Mouse (Mus musculus): ENCODE data around the gene Herc4. TPM values are rescaled to one million over a fixed set of nuclear protein-coding genes. Genes with fewer than 3 reads are reported as not detected.
A peak's percentile ranks its signal among the peaks of the same experiment; 100 is the strongest.
"Not testable (repeated sequence)": the region's sequence is repeated elsewhere in the genome, so short reads cannot be mapped to it uniquely, and the experiment has no call there.

Herc4 gene
- polyA plus RNA-seq, 1 experiment from 2014 or later, result 29.5 TPM

GRCm38 (mm10) chr10:63337951-63338836 is 94.6 kb downstream of the Herc4 start:
- peak; percentile 88 for ATAC-seq (replicated peaks)
- Histone ChIP-seq H3K27ac (peak overlapping the region; percentile 94), H3K36me3 (replicated peaks) (no peaks in the 10 kb centered on the region), H3K27me3 (replicated peaks) (no peaks in the 10 kb centered on the region), H3K4me1 (peaks cover 25% of the 10 kb centered on the region), H3K4me3 (peak overlapping the region; percentile 90), H3K9ac (peak overlapping the region; percentile 91), H3K4me2 (peak overlapping the region; percentile 85), H3K9me3 (no peaks in the 10 kb centered on the region)
- WGBS, result 2% methylated on average over 77 of the region's 113 CpGs

GRCm38 (mm10) chr10:63338914-63339643 is 95.5 kb downstream of the Herc4 start:
- Histone ChIP-seq H3K27ac (peak overlapping the region; percentile 94), H3K27me3 (replicated peaks) (no peaks in the 10 kb centered on the region), H3K9ac (peak overlapping the region; percentile 91), H3K9me3 (no peaks in the 10 kb centered on the region), H3K36me3 (replicated peaks) (no peaks in the 10 kb centered on the region), H3K4me1 (peaks cover 25% of the 10 kb centered on the region), H3K4me3 (peak overlapping the region; percentile 90), H3K4me2 (peak overlapping the region; percentile 85)
- ATAC-seq (replicated peaks), result peak; percentile 97
- 2% methylated on average over 72 of the region's 74 CpGs for WGBS

DNA sequence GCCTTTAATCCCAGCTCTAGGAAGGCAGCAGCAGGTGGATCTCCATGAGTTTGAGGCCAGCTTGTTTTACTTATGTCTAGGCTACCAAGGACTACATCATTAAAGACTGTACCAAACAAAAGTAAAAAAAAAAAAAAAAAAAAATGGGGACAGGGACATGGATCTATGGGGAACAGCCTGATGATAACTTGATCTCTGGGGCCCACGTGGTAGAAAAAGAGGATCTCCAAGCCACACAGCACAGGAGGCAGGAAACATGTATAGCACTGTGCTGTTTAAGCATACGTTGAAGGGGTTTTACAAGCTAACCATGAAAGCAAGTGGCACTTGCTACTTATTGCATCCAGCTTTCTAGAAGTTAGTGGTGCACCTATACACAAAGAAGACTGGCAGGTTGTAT is 97.7 kb downstream of the Herc4 start:
- Histone ChIP-seq H3K4me1 (peaks cover 20% of the 10 kb centered on the region), H3K27me3 (replicated peaks) (no peaks in the 10 kb centered on the region), H3K27ac (no peak overlapping the region), H3K4me2 (no peak overlapping the region), H3K9me3 (no peaks in the 10 kb centered on the region), H3K9ac (no peak overlapping the region), H3K36me3 (replicated peaks) (no peaks in the 10 kb centered on the region), H3K4me3 (no peak overlapping the region)
- 83% methylated on average over 2 of the region's 2 CpGs for WGBS
- no peak for ATAC-seq (replicated peaks)

DNA sequence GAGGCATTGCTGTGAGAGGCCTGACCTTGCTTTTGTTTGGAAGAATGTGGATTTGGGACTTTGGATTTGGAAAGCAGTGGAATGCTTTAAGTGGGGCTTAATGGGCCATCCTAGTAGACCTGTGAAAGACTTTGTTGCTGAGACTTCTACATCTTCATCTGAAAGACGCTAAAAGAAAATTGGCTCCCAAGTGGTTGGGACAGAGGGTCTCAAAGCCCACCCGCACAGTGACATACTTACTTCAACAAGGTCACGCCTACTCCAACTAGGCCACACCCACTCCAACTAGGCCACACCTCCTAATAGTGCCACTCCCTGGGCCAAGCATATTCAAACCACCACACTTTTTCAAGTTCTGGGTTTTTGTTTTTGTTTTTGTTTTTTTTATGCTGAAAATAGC is 101.1 kb downstream of the Herc4 start:
- no peak for ATAC-seq (replicated peaks)
- H3K4me2 ChIP-seq, result no peak overlapping the region
- no peaks in the 10 kb centered on the region for H3K9me3 ChIP-seq
- H3K27ac ChIP-seq, result no peak overlapping the region
- no peaks in the 10 kb centered on the region for H3K36me3 ChIP-seq (replicated peaks)
- H3K4me1 ChIP-seq, result no peaks in the 10 kb centered on the region
- 92% methylated on average over 3 of the region's 3 CpGs for WGBS
- no peak overlapping the region for H3K4me3 ChIP-seq
- H3K9ac ChIP-seq, result no peak overlapping the region
- no peaks in the 10 kb centered on the region for H3K27me3 ChIP-seq (replicated peaks)

- no peak for ATAC-seq (replicated peaks)
- Histone ChIP-seq H3K4me1 (no peaks in the 10 kb centered on the region), H3K36me3 (replicated peaks) (no peaks in the 10 kb centered on the region), H3K27me3 (replicated peaks) (no peaks in the 10 kb centered on the region), H3K4me3 (no peak overlapping the region), H3K9me3 (no peaks in the 10 kb centered on the region), H3K27ac (no peak overlapping the region), H3K9ac (no peak overlapping the region), H3K4me2 (no peak overlapping the region)
- WGBS, result 38% methylated on average over 3 of the region's 3 CpGs
Observed at GRCm38 (mm10) chr10:63348291-63348690, 104.7 kb downstream of the Herc4 start.

- no peaks in the 10 kb centered on the region for H3K27me3 ChIP-seq (replicated peaks)
- no peak overlapping the region for H3K9ac ChIP-seq
- no peak overlapping the region for H3K4me3 ChIP-seq
- no peaks in the 10 kb centered on the region for H3K36me3 ChIP-seq (replicated peaks)
- H3K27ac ChIP-seq, result no peak overlapping the region
- no peaks in the 10 kb centered on the region for H3K4me1 ChIP-seq
- no peaks in the 10 kb centered on the region for H3K9me3 ChIP-seq
- no peak for ATAC-seq (replicated peaks)
- 91% methylated on average over 7 of the region's 7 CpGs for WGBS
- H3K4me2 ChIP-seq, result no peak overlapping the region
Observed at GRCm38 (mm10) chr10:63350666-63351065, 107.1 kb downstream of the Herc4 start.

DNA sequence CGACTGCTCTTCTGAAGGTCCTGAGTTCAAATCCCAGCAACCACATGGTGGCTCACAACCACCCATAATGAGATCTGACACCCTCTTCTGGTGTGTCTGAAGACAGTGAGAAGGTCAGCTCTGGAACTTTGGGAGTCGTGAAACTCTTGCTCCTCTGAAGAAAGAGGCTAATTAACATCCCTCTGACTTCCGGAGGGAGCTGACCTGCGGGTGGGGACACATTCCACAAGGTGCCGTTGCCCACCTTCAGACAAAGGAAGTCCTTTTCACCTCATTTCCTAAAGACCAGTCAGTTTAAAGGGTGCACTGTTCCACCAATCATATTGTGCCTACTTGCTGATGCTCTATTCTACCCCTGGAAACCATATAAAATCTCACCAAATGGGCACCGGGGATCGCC is 107.5 kb downstream of the Herc4 start:
- H3K27ac ChIP-seq; H3K27me3 ChIP-seq (replicated peaks); H3K4me1 ChIP-seq; ATAC-seq (replicated peaks); H3K4me2 ChIP-seq; H3K36me3 ChIP-seq (replicated peaks); H3K9ac ChIP-seq; H3K9me3 ChIP-seq; H3K4me3 ChIP-seq: not testable (repeated sequence)
- 92% methylated on average over 7 of the region's 7 CpGs for WGBS

DNA sequence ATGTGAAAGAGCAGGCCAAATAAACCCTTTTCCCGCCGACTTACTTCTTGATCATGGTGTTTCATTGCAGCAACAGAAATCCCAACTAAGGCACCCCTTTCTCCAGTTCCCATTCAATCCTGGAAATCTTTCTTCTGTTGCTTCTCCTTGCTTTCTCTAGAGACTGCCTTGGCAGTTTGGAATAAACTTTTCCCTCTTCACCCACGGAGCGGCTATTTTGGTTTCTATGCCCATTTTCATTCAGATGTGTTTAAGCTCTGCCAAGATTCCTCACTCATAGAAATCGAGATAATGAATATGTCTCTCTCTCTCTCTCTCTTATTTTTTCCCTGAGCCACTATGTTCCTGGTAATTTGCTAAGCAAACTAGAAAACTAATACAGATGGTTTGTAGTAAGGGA is 108.5 kb downstream of the Herc4 start:
- no peak for ATAC-seq (replicated peaks)
- H3K36me3 ChIP-seq (replicated peaks), result no peaks in the 10 kb centered on the region
- H3K4me2 ChIP-seq, result no peak overlapping the region
- no peak overlapping the region for H3K9ac ChIP-seq
- H3K9me3 ChIP-seq, result no peaks in the 10 kb centered on the region
- H3K4me1 ChIP-seq, result no peaks in the 10 kb centered on the region
- no peaks in the 10 kb centered on the region for H3K27me3 ChIP-seq (replicated peaks)
- 77% methylated on average over 5 of the region's 5 CpGs for WGBS
- H3K4me3 ChIP-seq, result no peak overlapping the region
- no peak overlapping the region for H3K27ac ChIP-seq

DNA sequence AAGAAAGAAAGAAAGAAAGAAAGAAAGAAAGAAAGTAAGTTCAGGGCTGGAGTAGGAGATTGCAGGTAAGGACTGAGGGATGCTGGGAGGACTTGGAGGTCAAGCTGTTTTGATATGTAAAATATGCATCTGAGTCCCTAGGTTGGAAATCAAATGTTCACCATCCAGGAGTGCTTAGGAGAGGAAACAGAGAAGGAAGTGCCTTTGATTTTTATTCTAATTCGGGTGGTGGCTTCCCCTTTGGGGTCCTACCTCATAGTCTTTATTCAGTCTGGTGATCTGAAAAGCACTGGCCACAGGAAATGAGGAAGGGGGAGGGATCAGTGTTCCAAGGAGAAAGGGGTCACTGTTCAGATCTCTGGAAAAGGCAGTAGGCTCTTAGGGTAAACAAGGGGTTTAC is 116.9 kb downstream of the Herc4 start:
- Histone ChIP-seq H3K4me2 (no peak overlapping the region), H3K4me1 (no peaks in the 10 kb centered on the region), H3K27ac (no peak overlapping the region), H3K9ac (no peak overlapping the region), H3K9me3 (no peaks in the 10 kb centered on the region), H3K4me3 (no peak overlapping the region), H3K36me3 (replicated peaks) (no peaks in the 10 kb centered on the region), H3K27me3 (replicated peaks) (no peaks in the 10 kb centered on the region)
- no peak for ATAC-seq (replicated peaks)
- 72% methylated on average over 1 of the region's 1 CpGs for WGBS

GRCm38 (mm10) chr10:63365918-63366455 is 122.4 kb downstream of the Herc4 start:
- H3K36me3 ChIP-seq (replicated peaks), result no peaks in the 10 kb centered on the region
- no peak overlapping the region for H3K4me2 ChIP-seq
- no peaks in the 10 kb centered on the region for H3K4me1 ChIP-seq
- H3K9me3 ChIP-seq, result no peaks in the 10 kb centered on the region
- H3K27me3 ChIP-seq (replicated peaks), result no peaks in the 10 kb centered on the region
- ATAC-seq (replicated peaks), result no peak
- H3K9ac ChIP-seq, result no peak overlapping the region
- 56% methylated on average over 7 of the region's 7 CpGs for WGBS
- no peak overlapping the region for H3K27ac ChIP-seq
- no peak overlapping the region for H3K4me3 ChIP-seq

GRCm38 (mm10) chr10:63367386-63367785 is 123.8 kb downstream of the Herc4 start:
- Histone ChIP-seq H3K4me3 (no peak overlapping the region), H3K4me2 (no peak overlapping the region), H3K36me3 (replicated peaks) (no peaks in the 10 kb centered on the region), H3K4me1 (no peaks in the 10 kb centered on the region), H3K27me3 (replicated peaks) (no peaks in the 10 kb centered on the region), H3K27ac (no peak overlapping the region), H3K9me3 (no peaks in the 10 kb centered on the region), H3K9ac (no peak overlapping the region)
- ATAC-seq (replicated peaks), result no peak
- WGBS, result 83% methylated on average over 6 of the region's 6 CpGs
